Mouse (Mus musculus) intestine, embryonic 16.5 days (tissue): ENCODE measurements around the gene Klhl5. TPM values are rescaled to one million over a fixed set of nuclear protein-coding genes. Genes with fewer than 3 reads are reported as not detected.

Experiments
- ATAC-seq: fragments of 200-750 bp; cut with Nextera tagmentation; 2 replicates; pipeline ENCODE4 v1.8.0; 2017; ENCODE audit warnings: moderate TSS enrichment, moderate library complexity
- H3K27ac ChIP-seq: fragments of 300-500 bp; sonication (generic); 2 replicates; pipeline ENCODE4 v1.5.1; 2014; ENCODE audit warnings: mild to moderate bottlenecking, low read length
- H3K27me3 ChIP-seq: fragments of 300-500 bp; sonication (generic); replicated peaks from 2 replicates; pipeline ENCODE4 v1.6.1; 2014; ENCODE audit warnings: low read length, control low read depth, mixed read lengths; ENCODE audit not compliant: control insufficient read depth, insufficient read depth
- H3K36me3 ChIP-seq: fragments of 300-500 bp; sonication (generic); 2 replicates; pipeline ENCODE4 v1.6.1; 2014; ENCODE audit warnings: low read length, control low read depth; ENCODE audit not compliant: control insufficient read depth, insufficient read depth
- H3K4me1 ChIP-seq: fragments of 300-500 bp; sonication (generic); 2 replicates; pipeline ENCODE4 v1.6.1; 2014; ENCODE audit warnings: low read length, control low read depth, mixed read lengths; ENCODE audit not compliant: control insufficient read depth, insufficient read depth
- H3K4me2 ChIP-seq: fragments of 300-500 bp; sonication (generic); 2 replicates; pipeline ENCODE4 v1.6.1; 2014; ENCODE audit warnings: low read depth, low read length, control low read depth
- H3K4me3 ChIP-seq: fragments of 300-500 bp; sonication (generic); 2 replicates; pipeline ENCODE4 v1.5.1; 2014; ENCODE audit warnings: mild to moderate bottlenecking, low read length
- H3K9ac ChIP-seq: fragments of 300-500 bp; sonication (generic); 2 replicates; pipeline ENCODE4 v1.6.1; 2014; ENCODE audit warnings: low read depth, low read length
- H3K9me3 ChIP-seq: fragments of 300-500 bp; sonication (generic); 2 replicates; pipeline ENCODE4 v1.6.1; 2016; ENCODE audit warnings: low read length, control low read depth; ENCODE audit not compliant: control insufficient read depth
- WGBS: fragments of 180-500 bp; shearing (Covaris S2); extraction: QIAGEN DNeasy Blood & Tissue Kit; methylation state at CpG from one replicate; pipeline ENCODE4 v1.1.7; 2014; 5-methylcytosine and 5-hydroxymethylcytosine counted together
- polyA plus RNA-seq: library from polyadenylated mRNA; unstranded; fragments of >200 nt; fragmentation: Nextera tagmentation; extraction: Ambion mirVana; gene quantifications from 2 replicates; pipeline ENCODE4 v1.2.1, GENCODE M21; 2015

Klhl5 gene
- polyA plus RNA-seq, 1 experiment from 2014 or later, result 4.0 TPM

- H3K9ac ChIP-seq, result peak overlapping the region; percentile 55
- no peaks in the 10 kb centered on the region for H3K9me3 ChIP-seq
- 8% methylated on average over 12 of the region's 12 CpGs for WGBS
Observed at GRCm38 (mm10) chr5:65130528-65131210, 23.3 kb downstream of the Klhl5 start.

DNA sequence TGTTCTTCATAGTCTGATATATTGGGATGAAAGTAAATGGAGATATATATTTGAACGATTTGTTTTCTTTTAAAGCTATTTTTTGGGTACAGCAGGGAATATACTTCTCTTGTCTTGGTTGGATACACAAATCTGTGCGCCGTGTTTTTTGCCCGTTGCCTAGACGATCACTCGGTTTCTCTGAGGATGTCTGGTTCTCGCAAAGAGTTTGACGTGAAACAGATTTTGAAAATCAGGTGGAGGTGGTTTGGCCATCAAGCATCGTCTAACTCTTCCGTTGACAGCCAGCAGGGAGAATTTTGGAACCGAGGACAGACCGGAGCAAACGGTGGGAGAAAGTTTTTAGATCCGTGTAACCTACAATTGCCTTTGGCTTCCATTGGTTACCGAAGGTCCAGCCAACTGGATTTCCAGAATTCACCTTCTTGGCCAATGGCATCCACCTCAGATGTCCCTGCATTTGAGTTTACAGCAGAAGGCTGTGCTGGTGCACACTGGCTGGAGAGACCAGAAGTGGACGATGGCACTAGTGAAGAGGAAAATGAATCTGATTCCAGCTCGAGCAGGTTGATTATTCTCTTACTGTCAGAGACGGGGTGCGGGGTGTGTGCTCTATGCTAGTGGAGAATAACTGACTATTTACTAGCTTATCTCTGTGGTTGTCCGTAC lies 24.0 kb downstream of the Klhl5 start:
- Histone ChIP-seq H3K36me3 (no peaks in the 10 kb centered on the region), H3K9ac (peak overlapping the region; percentile 55), H3K4me1 (peaks cover 3% of the 10 kb centered on the region; the same call in 1 of the 2 replicates), H3K27ac (no peak overlapping the region), H3K9me3 (no peaks in the 10 kb centered on the region), H3K27me3 (no peaks in the 10 kb centered on the region), H3K4me2 (peak overlapping the region; percentile 75), H3K4me3 (peak overlapping the region; percentile 41)
- WGBS, result 19% methylated on average over 20 of the region's 20 CpGs
- ATAC-seq, result no peak

More at GRCm38 (mm10) chr5:65130528-65131210, 23.3 kb downstream of the Klhl5 start:
- peak overlapping the region; percentile 75 for H3K4me2 ChIP-seq
- no peaks in the 10 kb centered on the region for H3K36me3 ChIP-seq
- no peak overlapping the region for H3K27ac ChIP-seq
- 0 out of 2 replicates have a peak, but pooled peaks have one; percentile 9 for ATAC-seq
- H3K27me3 ChIP-seq, result no peaks in the 10 kb centered on the region
- H3K4me3 ChIP-seq, result peak overlapping the region; percentile 41
- peaks cover 3% of the 10 kb centered on the region; the same call in 1 of the 2 replicates for H3K4me1 ChIP-seq

GRCm38 (mm10) chr5:65136159-65136558 lies 28.8 kb downstream of the Klhl5 start:
- no peaks in the 10 kb centered on the region for H3K9me3 ChIP-seq
- ATAC-seq, result no peak
- no peaks in the 10 kb centered on the region for H3K27me3 ChIP-seq
- no peak overlapping the region for H3K4me3 ChIP-seq
- no peak overlapping the region for H3K9ac ChIP-seq
- no peak overlapping the region for H3K4me2 ChIP-seq
- no peak overlapping the region for H3K27ac ChIP-seq
- no peaks in the 10 kb centered on the region for H3K4me1 ChIP-seq
- no peaks in the 10 kb centered on the region for H3K36me3 ChIP-seq
- WGBS, result 81% methylated on average over 7 of the region's 7 CpGs

- no peaks in the 10 kb centered on the region for H3K9me3 ChIP-seq
- WGBS, result 83% methylated on average over 6 of the region's 6 CpGs
- H3K4me3 ChIP-seq, result no peak overlapping the region
- no peaks in the 10 kb centered on the region for H3K27me3 ChIP-seq
- no peaks in the 10 kb centered on the region for H3K4me1 ChIP-seq
- no peaks in the 10 kb centered on the region for H3K36me3 ChIP-seq
- no peak overlapping the region for H3K9ac ChIP-seq
- no peak overlapping the region for H3K4me2 ChIP-seq
- ATAC-seq, result no peak
- no peak overlapping the region for H3K27ac ChIP-seq
Observed at GRCm38 (mm10) chr5:65137073-65137472, 29.7 kb downstream of the Klhl5 start.

DNA sequence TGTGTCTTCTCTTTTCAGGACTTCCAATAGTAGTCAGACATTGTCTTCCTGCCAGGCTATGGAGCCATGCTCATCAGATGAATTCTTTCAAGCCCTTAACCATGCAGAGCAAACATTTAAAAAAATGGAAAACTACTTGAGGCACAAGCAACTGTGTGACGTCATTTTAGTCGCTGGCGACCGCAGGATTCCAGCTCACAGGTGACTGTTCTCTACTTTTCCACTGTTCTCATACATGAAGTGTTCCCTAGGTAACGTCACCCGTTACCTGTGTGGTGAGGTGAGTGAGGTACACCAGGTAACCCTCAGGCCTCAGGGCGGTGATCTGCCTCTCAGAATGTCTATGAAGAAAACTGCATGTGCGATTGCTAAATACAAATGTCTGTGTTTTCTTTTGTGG lies 33.9 kb downstream of the Klhl5 start:
- ATAC-seq, result no peak
- no peaks in the 10 kb centered on the region for H3K9me3 ChIP-seq
- H3K4me2 ChIP-seq, result no peak overlapping the region
- H3K36me3 ChIP-seq, result peaks cover 7% of the 10 kb centered on the region; the same call in 1 of the 2 replicates
- no peaks in the 10 kb centered on the region for H3K27me3 ChIP-seq
- no peak overlapping the region for H3K27ac ChIP-seq
- H3K9ac ChIP-seq, result no peak overlapping the region
- WGBS, result 87% methylated on average over 8 of the region's 8 CpGs
- no peaks in the 10 kb centered on the region for H3K4me1 ChIP-seq
- H3K4me3 ChIP-seq, result no peak overlapping the region

DNA sequence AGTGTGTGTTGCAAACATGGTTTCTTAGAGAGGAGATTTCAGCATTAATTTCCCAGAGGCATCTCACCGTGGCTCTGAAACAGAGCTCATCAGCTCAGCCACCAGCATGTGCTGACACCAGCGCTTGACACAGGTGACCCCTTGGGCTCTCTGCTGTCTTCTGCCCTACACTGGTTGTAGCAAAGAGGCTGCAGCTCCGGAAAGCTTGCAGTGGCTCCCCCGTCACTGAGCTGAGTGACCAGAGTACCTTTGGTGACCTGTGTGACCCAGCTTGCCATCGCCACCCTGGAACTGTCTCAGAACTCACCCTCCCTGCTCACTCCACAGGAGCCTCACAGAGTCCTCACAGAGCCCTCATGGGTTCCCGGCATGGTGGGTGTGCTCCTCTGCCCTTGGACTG lies 34.9 kb downstream of the Klhl5 start:
- H3K27ac ChIP-seq, result no peak overlapping the region
- no peaks in the 10 kb centered on the region for H3K4me1 ChIP-seq
- H3K36me3 ChIP-seq, result peaks cover 7% of the 10 kb centered on the region; the same call in 1 of the 2 replicates
- ATAC-seq, result no peak
- H3K9me3 ChIP-seq, result no peaks in the 10 kb centered on the region
- H3K4me2 ChIP-seq, result no peak overlapping the region
- H3K27me3 ChIP-seq, result no peaks in the 10 kb centered on the region
- WGBS, result 82% methylated on average over 6 of the region's 6 CpGs
- no peak overlapping the region for H3K9ac ChIP-seq
- H3K4me3 ChIP-seq, result no peak overlapping the region

- H3K4me2 ChIP-seq, result no peak overlapping the region
- H3K9ac ChIP-seq, result no peak overlapping the region
- no peak overlapping the region for H3K27ac ChIP-seq
- H3K36me3 ChIP-seq, result peaks cover 9% of the 10 kb centered on the region; the same call in 1 of the 2 replicates
- no peaks in the 10 kb centered on the region for H3K27me3 ChIP-seq
- H3K4me3 ChIP-seq, result no peak overlapping the region
- no peaks in the 10 kb centered on the region for H3K4me1 ChIP-seq
- no peak for ATAC-seq
- 87% methylated on average over 9 of the region's 9 CpGs for WGBS
- no peaks in the 10 kb centered on the region for H3K9me3 ChIP-seq
Observed at GRCm38 (mm10) chr5:65145499-65146101, 38.3 kb downstream of the Klhl5 start.

- H3K4me3 ChIP-seq, result no peak overlapping the region
- no peaks in the 10 kb centered on the region for H3K27me3 ChIP-seq
- no peaks in the 10 kb centered on the region for H3K9me3 ChIP-seq
- H3K4me2 ChIP-seq, result no peak overlapping the region
- H3K4me1 ChIP-seq, result no peaks in the 10 kb centered on the region
- WGBS, result 88% methylated on average over 6 of the region's 6 CpGs
- peaks cover 9% of the 10 kb centered on the region; the same call in 1 of the 2 replicates for H3K36me3 ChIP-seq
- H3K9ac ChIP-seq, result no peak overlapping the region
- ATAC-seq, result no peak
- no peak overlapping the region for H3K27ac ChIP-seq
Observed at GRCm38 (mm10) chr5:65146749-65147148, 39.4 kb downstream of the Klhl5 start.

GRCm38 (mm10) chr5:65149706-65150105 lies 42.4 kb downstream of the Klhl5 start:
- H3K27me3 ChIP-seq, result no peaks in the 10 kb centered on the region
- H3K27ac ChIP-seq, result no peak overlapping the region
- no peaks in the 10 kb centered on the region for H3K9me3 ChIP-seq
- no peak overlapping the region for H3K9ac ChIP-seq
- H3K4me1 ChIP-seq, result no peaks in the 10 kb centered on the region
- no peak overlapping the region for H3K4me2 ChIP-seq
- 0 out of 2 replicates have a peak, but pooled peaks cover 2% of the 10 kb centered on the region for H3K36me3 ChIP-seq
- WGBS, result 94% methylated on average over 6 of the region's 6 CpGs
- ATAC-seq, result no peak
- H3K4me3 ChIP-seq, result no peak overlapping the region
